Mouse (Mus musculus) urinary bladder, adult 2 months (tissue): ENCODE data around the gene Fignl2. TPM values are rescaled to one million over a fixed set of nuclear protein-coding genes. Genes with fewer than 3 reads are reported as not detected.

ENCODE experiments used
- DNase-seq: peaks from one replicate; pipeline ENCODE4 v3.0.0; 2022; ENCODE audit warnings: low spot score
- polyA plus RNA-seq: library from polyadenylated mRNA; depleted of rRNA; stranded (reverse); fragments of >200 nt; gene quantifications from 2 replicates; pipeline ENCODE4 v1.2.3, GENCODE M21; 2012

Fignl2 gene
- polyA plus RNA-seq, 1 experiment: 7.3 TPM

GRCm38 (mm10) chr15:101092829-101093648, 14.7 kb upstream of the Fignl2 start:
- no peak for DNase-seq

DNA sequence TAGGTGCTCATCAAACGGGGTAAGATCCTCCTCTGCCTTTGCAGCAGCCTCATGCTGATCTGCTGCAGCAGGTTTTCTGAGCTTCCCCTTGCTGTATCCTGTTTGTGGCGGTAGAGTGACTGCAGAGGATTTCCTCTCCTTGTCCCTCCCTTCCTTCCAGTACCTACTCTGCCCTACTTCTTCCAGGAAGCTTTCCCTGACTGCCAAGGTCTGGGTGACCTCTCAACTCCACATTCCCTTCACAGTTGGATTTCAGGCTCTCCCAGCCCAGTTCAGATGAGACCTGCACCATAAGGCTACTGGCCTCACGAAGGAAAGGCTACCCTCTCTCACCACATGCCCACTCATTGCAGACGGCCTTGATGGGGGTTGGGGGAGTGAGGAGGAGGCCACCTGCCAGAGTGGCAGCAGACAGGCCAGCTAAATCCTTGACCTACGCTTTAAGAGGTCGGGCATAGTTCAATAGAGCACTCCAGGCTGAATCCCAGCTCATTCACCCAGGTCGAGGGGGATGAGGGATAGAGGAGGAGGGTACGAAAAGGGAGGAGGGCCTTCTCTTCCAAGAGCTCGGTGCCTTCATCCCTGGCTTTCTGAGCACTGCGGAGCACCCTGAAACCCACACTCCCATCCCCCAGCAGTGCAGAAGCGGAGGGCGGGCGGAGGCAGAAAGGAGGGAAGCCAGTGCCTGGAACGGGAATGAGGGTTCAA, 13.9 kb upstream of the Fignl2 start:
- no peak for DNase-seq

DNA sequence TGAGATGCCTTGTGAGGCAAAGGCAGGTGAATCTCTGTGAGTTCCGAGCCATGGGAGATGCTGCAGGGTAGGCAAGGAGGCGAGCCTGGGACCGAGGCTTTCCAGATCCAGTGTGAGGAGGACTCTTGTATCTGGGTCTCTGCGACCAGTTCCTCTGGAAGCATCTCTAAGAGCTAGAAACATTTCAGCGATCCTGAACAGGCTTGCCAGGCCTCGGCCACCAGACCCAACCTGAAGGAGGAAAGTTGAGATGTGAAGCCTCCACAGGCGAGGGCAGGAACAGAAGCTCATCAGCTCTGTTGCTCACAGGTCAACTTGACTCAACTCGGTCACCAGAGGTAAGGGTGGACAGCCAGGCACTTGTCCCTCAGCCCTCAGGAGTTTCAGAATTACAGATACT, 13.2 kb upstream of the Fignl2 start:
- no peak for DNase-seq

DNA sequence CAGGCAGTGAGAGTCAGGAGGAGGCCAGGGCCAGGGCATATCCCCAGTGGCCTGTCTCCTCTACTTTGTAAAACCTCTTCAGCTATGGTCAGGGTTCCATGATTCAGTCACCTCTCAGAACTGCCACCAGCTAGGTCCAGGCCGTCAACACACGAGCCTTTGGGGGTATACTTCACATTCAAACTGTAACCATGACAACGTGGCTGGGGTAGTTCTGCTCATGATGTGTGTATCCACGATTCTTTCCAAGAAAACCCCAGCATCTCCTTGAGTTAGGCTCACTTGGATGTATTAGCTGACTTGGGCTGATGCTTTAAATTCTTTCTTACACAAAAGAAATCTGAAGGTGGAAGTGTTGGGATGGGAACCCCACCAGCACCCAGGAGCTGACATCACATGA, 9.9 kb upstream of the Fignl2 start:
- no peak for DNase-seq

DNA sequence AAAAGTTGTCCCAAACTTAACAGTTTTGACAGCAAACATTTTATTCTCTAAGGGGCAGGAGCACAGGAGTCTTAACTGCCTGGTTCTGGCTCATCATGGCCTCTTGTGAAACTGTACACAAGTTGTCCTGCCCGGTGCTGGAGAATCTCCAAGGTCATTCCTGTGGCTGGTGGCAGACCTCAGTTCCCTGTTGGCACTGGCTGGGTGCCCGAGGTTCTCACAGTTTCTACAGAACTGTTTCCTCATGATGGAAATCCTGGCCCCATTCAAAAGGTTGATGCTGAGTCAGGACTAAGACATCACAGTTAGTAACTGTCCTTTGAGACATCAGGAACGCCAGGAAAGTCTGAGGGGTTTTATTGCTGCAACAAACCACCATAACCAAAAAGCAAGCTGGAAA, 8.6 kb upstream of the Fignl2 start:
- no peak for DNase-seq

DNA sequence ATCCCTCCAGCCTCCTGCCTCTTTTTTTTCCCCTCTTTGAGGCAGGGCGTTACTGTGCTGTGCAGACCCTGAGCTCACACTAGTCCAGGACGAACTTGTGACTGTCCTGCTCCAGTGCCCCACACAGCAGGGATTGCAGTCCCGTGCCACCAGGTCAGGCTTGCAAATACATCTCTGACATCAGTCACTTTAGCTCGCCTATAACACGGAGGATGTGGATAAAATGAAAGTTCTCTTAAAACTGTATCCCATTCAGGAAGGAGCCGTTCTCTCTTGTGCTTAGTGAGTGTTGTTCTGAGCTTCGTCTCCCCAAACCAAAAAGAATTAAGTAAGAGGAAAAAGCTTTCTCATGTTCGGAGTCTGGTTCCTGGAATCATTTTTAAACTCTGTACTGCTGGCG, 8.1 kb upstream of the Fignl2 start:
- no peak for DNase-seq

DNA sequence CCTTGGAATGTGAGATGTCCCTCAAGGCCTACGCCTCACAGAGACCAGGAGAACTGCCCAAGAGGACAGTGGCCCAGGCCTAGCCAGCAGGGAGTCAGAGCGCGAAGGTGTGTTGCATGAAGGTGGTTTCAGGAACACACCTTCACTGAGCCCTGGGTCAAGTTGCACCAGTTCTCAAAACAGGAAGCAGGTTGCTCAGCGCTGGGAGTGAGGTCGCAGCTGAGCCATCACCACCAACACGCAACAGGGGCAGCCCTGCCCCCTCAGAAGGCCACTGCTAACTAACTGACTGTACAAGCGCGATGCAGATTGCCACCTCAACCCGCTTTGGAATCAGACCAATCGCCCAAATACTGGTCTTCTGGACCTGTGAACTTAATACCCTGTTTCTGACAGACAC, 6.1 kb upstream of the Fignl2 start:
- DNase-seq: no peak

DNA sequence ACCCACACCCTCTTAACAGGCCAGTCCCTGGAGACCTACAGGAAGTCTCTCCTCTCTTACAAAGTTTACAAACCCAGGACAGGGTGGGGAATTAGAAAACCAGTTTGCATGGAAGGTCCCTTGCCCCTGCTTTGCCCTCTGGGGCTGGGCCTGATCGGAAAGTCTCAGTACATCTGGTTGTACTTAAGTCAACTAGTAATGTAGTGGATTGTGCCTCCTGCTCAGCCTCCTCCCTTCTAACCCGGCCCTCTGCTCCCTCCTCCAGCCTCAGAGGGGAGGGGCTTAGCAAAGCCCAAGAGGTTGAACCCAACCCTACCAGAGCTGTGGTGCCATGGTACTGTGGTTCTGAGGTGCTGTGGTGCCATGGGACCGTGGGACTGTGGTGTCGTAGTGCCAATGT, 3.9 kb upstream of the Fignl2 start:
- DNase-seq: no peak

DNA sequence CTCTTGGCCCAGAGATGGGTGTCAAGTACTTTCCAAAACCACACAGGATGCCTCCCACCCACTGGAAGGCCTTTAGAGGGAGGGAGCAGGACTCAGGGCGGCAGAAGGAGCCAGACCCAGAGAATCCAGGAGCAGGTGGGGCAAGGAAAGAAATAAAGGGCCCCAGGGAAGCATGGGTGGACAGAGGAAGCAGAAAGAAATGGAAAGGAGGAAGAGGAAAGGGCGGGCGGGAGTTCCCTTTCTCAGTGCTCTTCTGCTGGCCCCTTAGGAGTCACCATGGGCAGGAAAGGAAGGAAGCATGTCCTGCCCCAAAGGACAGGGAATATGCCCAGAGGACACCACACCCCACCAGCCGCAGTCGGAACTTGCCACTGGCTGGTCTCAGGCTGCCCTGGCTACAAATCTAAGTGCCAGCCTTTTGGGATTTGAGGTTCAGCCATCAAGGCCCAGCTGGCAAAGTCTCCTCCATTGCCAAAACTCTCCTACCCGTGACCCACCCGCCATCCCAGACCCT, 2.7 kb upstream of the Fignl2 start:
- no peak for DNase-seq

DNA sequence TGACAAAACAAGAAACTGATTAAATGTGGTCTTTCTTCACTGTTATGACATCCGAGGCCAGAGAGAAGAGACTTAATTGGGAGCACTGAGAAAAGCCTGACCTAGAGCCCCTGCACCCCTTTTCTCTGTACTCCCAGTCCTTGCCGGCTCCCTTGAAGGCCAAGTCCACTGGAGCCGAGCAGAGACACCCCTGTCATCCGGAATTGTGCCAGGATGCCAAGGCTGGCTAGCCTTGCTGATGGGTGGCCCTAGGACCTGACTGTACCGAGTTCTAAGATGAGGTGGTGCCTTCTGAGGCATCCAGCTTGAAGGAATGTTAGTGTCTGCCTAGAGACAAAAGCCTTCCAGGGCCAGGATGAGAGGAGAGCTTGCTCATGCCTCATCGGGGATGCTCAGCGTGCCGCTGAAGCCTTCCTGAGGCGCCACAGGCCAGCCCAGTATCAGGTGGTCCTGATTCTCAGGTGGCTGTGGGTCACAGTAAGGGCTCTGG, 1.7 kb upstream of the Fignl2 start:
- DNase-seq: no peak

DNA sequence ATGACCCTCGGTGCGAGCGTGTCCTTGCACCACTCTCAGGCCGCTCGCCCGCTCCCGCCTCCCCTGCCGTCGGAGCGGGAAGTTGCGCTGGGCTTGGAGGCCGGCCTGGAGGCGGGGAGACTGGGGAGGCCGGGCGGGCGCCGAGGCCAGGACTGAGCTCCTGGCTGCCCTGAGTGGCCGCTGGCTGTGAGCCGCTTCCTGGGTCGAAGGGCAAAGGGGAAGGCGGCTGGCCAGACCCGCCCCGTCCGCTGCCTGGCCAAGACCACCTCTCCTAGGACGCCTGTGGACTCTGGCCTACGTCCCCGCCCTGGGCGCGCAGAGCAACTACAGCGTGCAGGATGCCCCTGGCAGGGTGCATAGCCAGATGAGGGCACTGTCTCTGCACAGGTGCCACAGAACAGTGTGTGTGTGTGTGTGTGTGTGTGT, 377 bp upstream of the Fignl2 start:
- DNase-seq: peak; percentile 87

GRCm38 (mm10) chr15:101077001-101077812, 1.2 kb downstream of the Fignl2 start:
- DNase-seq: no peak

DNA sequence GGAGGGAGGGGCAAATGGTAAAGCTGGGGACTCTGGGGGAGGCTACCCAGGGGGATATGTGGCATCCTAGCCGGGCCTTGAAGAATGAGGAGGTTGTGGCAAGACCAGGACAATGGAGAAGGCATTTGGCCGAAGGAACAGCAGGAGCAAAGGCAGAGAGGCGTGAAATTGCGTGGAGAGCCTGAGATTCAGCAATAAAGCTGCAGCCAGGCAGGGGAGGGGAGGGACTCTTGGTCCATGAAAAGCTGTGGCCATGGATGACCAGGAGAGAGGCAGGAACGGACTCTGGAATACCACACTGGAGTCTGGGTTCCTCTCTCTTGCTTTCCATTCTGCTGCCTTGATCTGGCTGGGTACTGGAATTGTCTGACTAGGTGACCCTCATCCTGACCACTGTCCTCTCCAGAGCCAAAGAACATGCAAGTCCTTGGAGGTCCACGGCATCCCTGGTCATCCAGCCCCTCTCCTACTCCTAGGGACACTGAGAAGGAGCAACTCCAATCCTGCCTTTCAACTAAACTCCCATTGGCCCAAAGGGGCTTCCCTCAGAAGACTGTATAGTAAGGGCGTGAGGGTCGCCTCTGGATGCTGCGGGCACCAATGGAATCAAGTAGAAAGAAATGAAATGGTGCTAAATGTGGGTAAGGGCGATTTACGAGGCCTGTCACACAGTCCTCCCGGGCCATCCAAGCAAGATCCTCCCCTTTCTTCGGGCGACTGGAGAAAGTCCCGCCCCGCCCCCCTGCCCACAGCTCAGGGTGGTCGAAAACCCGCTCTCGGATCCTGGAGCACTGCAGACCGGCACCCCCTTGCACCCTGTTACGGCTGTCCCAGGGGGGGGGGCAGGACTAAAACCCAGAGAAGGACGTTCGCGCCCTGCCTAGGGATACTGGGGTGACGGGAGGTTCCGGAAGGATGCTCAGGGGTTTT, 2.0 kb downstream of the Fignl2 start:
- DNase-seq: no peak

DNA sequence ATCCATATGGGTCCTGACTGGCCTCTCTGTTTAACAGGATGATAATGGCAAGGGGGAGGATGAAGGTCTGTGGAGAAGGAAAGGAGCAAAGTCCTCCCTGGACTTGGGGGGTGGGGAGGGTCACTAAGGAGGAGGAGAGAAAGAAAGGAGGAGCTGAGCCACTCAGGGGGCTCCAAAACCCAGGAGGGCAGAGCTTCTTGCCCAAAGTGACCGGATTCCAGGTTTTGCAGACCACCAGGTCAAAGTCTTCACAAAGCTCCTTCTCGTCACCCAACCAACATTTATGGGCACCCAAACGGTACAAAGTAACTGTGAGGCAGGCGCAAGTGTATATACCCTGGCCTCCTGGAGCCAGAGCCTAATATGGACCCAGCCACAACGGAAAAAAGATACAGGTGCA, 2.7 kb downstream of the Fignl2 start:
- DNase-seq: no peak

GRCm38 (mm10) chr15:101075150-101075549, 3.2 kb downstream of the Fignl2 start:
- no peak for DNase-seq

DNA sequence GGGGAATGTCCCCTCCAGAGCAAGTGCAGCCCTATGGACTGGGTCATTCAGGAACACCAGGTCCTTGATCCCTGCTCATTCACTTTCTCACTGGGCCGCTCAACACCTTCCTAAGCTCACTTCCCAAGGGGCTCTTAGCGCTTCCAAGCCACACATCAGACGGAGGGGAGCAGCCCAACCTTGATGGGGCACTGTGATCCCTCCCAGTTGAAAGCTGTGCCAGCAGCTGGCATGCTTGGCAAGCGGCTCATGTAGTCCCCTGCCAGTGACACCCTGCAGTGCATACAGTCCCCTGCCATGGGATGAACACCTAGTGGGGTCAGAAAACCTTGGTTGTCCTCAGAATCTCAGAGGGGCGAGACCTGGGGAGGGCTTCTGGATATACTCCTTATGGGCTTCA, 4.3 kb downstream of the Fignl2 start:
- DNase-seq: no peak

DNA sequence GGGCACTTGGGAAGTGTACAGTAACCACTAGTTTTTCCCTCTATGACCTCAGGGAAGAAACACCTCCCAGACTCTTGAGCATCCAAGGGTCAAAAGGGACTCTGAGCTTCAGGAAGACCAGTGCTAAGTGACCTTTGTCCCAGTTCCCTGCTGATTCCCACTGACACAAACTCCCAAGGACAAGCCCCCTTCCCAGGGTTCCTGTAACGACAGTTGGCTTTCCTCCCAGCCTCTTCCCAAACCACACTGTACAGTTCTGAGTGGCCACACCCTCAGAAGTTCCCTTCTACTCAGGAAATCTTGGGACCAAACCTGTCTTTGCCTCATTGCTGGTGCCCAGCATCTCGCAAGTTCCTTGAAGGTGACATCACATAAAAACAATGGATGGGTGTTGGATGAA, 5.6 kb downstream of the Fignl2 start:
- DNase-seq: no peak

GRCm38 (mm10) chr15:101070762-101071161, 7.6 kb downstream of the Fignl2 start:
- DNase-seq: peak; percentile 66

GRCm38 (mm10) chr15:101069641-101070190, 8.7 kb downstream of the Fignl2 start:
- no peak for DNase-seq

DNA sequence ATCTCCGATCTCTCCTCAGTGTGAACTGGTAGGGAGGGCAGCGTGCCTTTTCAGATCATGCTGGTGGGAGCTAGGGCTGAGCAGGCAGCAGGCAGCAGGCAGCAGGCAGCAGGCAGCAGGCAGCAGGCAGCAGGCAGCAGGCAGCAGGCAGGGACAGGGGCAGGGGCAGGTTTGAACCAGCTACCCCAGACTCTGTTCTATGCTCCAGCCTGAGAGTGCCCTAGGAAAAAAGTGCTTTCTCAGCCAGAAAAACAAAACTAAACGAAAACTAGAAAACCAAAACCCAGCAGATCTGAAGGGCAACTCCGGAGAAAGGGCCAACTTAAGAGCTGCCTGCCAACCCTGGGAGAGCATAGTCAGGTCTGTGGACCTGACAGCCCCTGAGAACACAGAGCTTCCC, 9.7 kb downstream of the Fignl2 start:
- no peak for DNase-seq

GRCm38 (mm10) chr15:101068029-101068428, 10.3 kb downstream of the Fignl2 start:
- no peak for DNase-seq
